Mouse (Mus musculus): ENCODE data around the gene Ece2. TPM values are rescaled to one million over a fixed set of nuclear protein-coding genes. Genes with fewer than 3 reads are reported as not detected.

Gene Ece2
- polyA plus RNA-seq, 2 experiments from 2014 or later: not detected

GRCm38 (mm10) chr16:20692241-20692965, 62.8 kb downstream of the Ece2 start:
- no peak for ATAC-seq

GRCm38 (mm10) chr16:20693111-20693701, 63.6 kb downstream of the Ece2 start, which contains the start of gene Fam131a:
Gene Fam131a, plus strand, starts transcription at chr16:20693241.
- peak; percentile 76 for ATAC-seq

GRCm38 (mm10) chr16:20694781-20695180, 65.2 kb downstream of the Ece2 start:
- no peak for ATAC-seq

GRCm38 (mm10) chr16:20695622-20696323, 66.1 kb downstream of the Ece2 start:
- ATAC-seq: peak; percentile 40

Other genes with a start within 250 kb of the Ece2 start
- gene Abcc5, start 203.4 kb upstream of the Ece2 start, polyA plus RNA-seq (2017; shearing (Covaris generic)): 10 to 100 TPM; 36.6 to 41.9 TPM
- 10 to 100 TPM; 12.0 to 16.3 TPM for gene Eif2b5, start 131.0 kb upstream of the Ece2 start, polyA plus RNA-seq (2017; shearing (Covaris generic))
- 10 to 100 TPM; 14.7 to 17.8 TPM for gene Dvl3, start 112.8 kb upstream of the Ece2 start, polyA plus RNA-seq (2017; shearing (Covaris generic))
- gene Ap2m1, start 94.3 kb upstream of the Ece2 start, polyA plus RNA-seq (2017; shearing (Covaris generic)): 100 to 1,000 TPM; 452 to 618 TPM
- 10 to 100 TPM; 74.2 to 95.0 TPM for gene Abcf3, start 81.3 kb upstream of the Ece2 start, polyA plus RNA-seq (2017; shearing (Covaris generic))
- under 1 TPM in 1 of 2 experiments, not detected in 1; 0.16 TPM for gene Vwa5b2, start 40.4 kb upstream of the Ece2 start, polyA plus RNA-seq (2017; shearing (Covaris generic))
- 10 to 100 TPM; 18.8 to 21.6 TPM for gene Eef1akmt4, start 18.2 kb upstream of the Ece2 start, polyA plus RNA-seq (2017; shearing (Covaris generic))
- gene Gm49333, start 18.2 kb upstream of the Ece2 start, polyA plus RNA-seq (2017; shearing (Covaris generic)): not detected
- 10 to 100 TPM; 31.9 to 41.6 TPM for gene Alg3, start 18.1 kb upstream of the Ece2 start, polyA plus RNA-seq (2017; shearing (Covaris generic))
- not detected for gene Camk2n2, start 8.5 kb upstream of the Ece2 start, polyA plus RNA-seq (2017; shearing (Covaris generic))
- 100 to 1,000 TPM; 179 to 222 TPM for gene Psmd2, start 21.8 kb downstream of the Ece2 start, polyA plus RNA-seq (2017; shearing (Covaris generic))
- gene Eif4g1, start 38.5 kb downstream of the Ece2 start, polyA plus RNA-seq (2017; shearing (Covaris generic)): 10 to 100 TPM; 56.0 to 66.6 TPM
- under 1 TPM; 0.34 to 0.59 TPM for gene Fam131a, start 63.4 kb downstream of the Ece2 start, polyA plus RNA-seq (2017; shearing (Covaris generic))
- 10 to 100 TPM; 59.3 to 62.4 TPM for gene Polr2h, start 87.8 kb downstream of the Ece2 start, polyA plus RNA-seq (2017; shearing (Covaris generic))
- 1 to 10 TPM; 1.4 to 1.7 TPM for gene Clcn2, start 87.9 kb downstream of the Ece2 start, polyA plus RNA-seq (2017; shearing (Covaris generic))
- gene Chrd, start 103.3 kb downstream of the Ece2 start, polyA plus RNA-seq (2017; shearing (Covaris generic)): not detected
- gene Thpo, start 104.7 kb downstream of the Ece2 start, polyA plus RNA-seq (2017; shearing (Covaris generic)): not detected